Mouse (Mus musculus) stomach, postnatal 0 days (tissue): ENCODE results near the gene Dlg2. TPM values are rescaled to one million over a fixed set of nuclear protein-coding genes. Genes with fewer than 3 reads are reported as not detected.

Experiments used
- ATAC-seq: fragments of 200-750 bp; cut with Nextera tagmentation; 2 replicates; pipeline ENCODE4 v1.8.0; 2017; ENCODE audit not compliant: low FRiP score, low TSS enrichment
- DNase-seq: peaks from one replicate; pipeline ENCODE4 v3.0.0-alpha.2; 2016; ENCODE audit warnings: low spot score
- H3K27ac ChIP-seq: fragments of 300-500 bp; sonication (generic); replicated peaks from 2 replicates; pipeline ENCODE4 v1.5.1; 2014; ENCODE audit warnings: mild to moderate bottlenecking, control low read depth
- H3K27me3 ChIP-seq: fragments of 300-500 bp; sonication (generic); 2 replicates; pipeline ENCODE4 v1.6.1; 2014; ENCODE audit warnings: low read length; ENCODE audit not compliant: control insufficient read depth, insufficient read depth
- H3K36me3 ChIP-seq: fragments of 300-500 bp; sonication (generic); 2 replicates; pipeline ENCODE4 v1.6.1; 2014; ENCODE audit warnings: low read length, mixed read lengths; ENCODE audit not compliant: control insufficient read depth, insufficient read depth
- H3K4me1 ChIP-seq: fragments of 300-500 bp; sonication (generic); replicated peaks from 2 replicates; pipeline ENCODE4 v1.6.1; 2014; ENCODE audit warnings: antibody characterized with exemption; ENCODE audit not compliant: control insufficient read depth, insufficient read depth
- H3K4me2 ChIP-seq: fragments of 300-500 bp; sonication (generic); replicated peaks from 2 replicates; pipeline ENCODE4 v1.6.1; 2014; ENCODE audit warnings: low read depth, mild to moderate bottlenecking, control low read depth, moderate library complexity
- H3K4me3 ChIP-seq: fragments of 300-500 bp; sonication (generic); 2 replicates; pipeline ENCODE4 v1.5.1; 2014; ENCODE audit warnings: low read depth, low read length, control low read depth
- H3K9ac ChIP-seq: fragments of 300-500 bp; sonication (generic); 2 replicates; pipeline ENCODE4 v1.6.1; 2014; ENCODE audit warnings: mild to moderate bottlenecking, low read length, control low read depth, mixed read lengths
- H3K9me3 ChIP-seq: fragments of 300-500 bp; sonication (generic); 2 replicates; pipeline ENCODE4 v1.6.1; 2016; ENCODE audit warnings: low read length; ENCODE audit not compliant: control insufficient read depth
- CTCF ChIP-seq: IDR thresholded peaks from 2 replicates; pipeline ENCODE4 v1.5.1; 2016; ENCODE audit warnings: antibody characterized with exemption, low read depth, mild to moderate bottlenecking, moderate library complexity
- EP300 ChIP-seq: optimal IDR thresholded peaks from 2 replicates; pipeline ENCODE3; 2016; ENCODE audit warnings: antibody characterized with exemption
- WGBS: fragments of 180-500 bp; shearing (Covaris S2); extraction: QIAGEN DNeasy Blood & Tissue Kit; methylation state at CpG from one replicate; pipeline ENCODE4 v1.1.7; 2014; 5-methylcytosine and 5-hydroxymethylcytosine counted together
- polyA plus RNA-seq: library from polyadenylated mRNA; unstranded; fragments of >200 nt; fragmentation: Nextera tagmentation; extraction: Ambion mirVana; gene quantifications from 2 replicates; pipeline ENCODE4 v1.2.1, GENCODE M21; 2015

Dlg2 gene
- polyA plus RNA-seq, 1 experiment from 2014 or later = 12.8 TPM

- ATAC-seq (no peak), DNase-seq (no peak)
- Histone ChIP-seq H3K27ac (no peak overlapping the region), H3K4me3 (no peak overlapping the region), H3K4me1 (no peaks in the 10 kb centered on the region), H3K4me2 (no peak overlapping the region), H3K9me3 (no peaks in the 10 kb centered on the region), H3K36me3 (no peaks in the 10 kb centered on the region), H3K9ac (no peak overlapping the region), H3K27me3 (no peaks in the 10 kb centered on the region)
- 81% methylated on average over 2 of the region's 2 CpGs for WGBS
- TF ChIP-seq CTCF = no peak
- no peak for TF ChIP-seq EP300
Observed at GRCm38 (mm10) chr7:92100847-92101246, 1624.4 kb downstream of the Dlg2 start.

DNA sequence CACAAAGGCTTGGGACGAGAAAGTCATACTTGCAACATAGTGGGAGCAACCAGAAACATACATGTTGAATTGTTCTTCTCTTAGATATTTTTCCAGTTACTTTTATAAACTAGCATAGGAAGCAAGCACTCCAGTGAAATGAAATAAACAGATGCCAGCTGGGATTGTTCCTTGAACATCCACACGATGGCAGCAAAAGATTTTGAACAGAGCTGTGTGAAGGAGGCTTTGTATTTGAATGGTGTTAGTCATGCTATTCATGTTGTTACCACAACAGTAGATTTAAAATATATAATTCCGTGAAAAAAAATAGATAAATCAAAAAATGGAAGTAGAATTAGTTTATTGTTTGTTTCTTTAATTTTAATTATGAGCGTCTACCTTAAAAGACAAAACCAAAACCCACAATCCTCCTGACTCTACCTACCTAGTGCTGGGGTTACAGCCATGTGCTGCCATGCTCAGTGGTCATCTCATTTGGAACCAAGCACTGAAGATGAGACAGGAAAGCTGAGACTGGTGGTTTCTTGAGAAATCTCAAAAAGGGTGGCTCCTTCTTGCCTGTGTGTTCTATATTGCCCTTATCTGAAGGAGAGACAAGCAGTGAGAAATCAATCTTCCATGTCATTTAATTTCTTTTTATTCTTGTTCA is 1626.5 kb downstream of the Dlg2 start:
- Histone ChIP-seq H3K4me1 (no peaks in the 10 kb centered on the region), H3K9ac (no peak overlapping the region), H3K36me3 (no peaks in the 10 kb centered on the region), H3K27ac (no peak overlapping the region), H3K9me3 (no peaks in the 10 kb centered on the region), H3K4me3 (no peak overlapping the region), H3K27me3 (no peaks in the 10 kb centered on the region), H3K4me2 (no peak overlapping the region)
- TF ChIP-seq CTCF (peak; percentile 91), EP300 (no peak)
- peak; percentile 63; the same call in 1 of the 2 replicates for ATAC-seq
- DNase-seq = peak; percentile 56
- 18% methylated on average over 4 of the region's 4 CpGs for WGBS

- WGBS = 19% methylated on average over 2 of the region's 2 CpGs
- no peak overlapping the region for H3K9ac ChIP-seq
- no peaks in the 10 kb centered on the region for H3K4me1 ChIP-seq
- no peak overlapping the region for H3K27ac ChIP-seq
- TF ChIP-seq EP300 (no peak), CTCF (peak; percentile 80)
- ATAC-seq (no peak), DNase-seq (no peak)
- no peak overlapping the region for H3K4me3 ChIP-seq
- no peaks in the 10 kb centered on the region for H3K36me3 ChIP-seq
- H3K4me2 ChIP-seq = no peak overlapping the region
- no peaks in the 10 kb centered on the region for H3K27me3 ChIP-seq
- no peaks in the 10 kb centered on the region for H3K9me3 ChIP-seq
Observed at GRCm38 (mm10) chr7:92105477-92105876, 1629.0 kb downstream of the Dlg2 start.

DNA sequence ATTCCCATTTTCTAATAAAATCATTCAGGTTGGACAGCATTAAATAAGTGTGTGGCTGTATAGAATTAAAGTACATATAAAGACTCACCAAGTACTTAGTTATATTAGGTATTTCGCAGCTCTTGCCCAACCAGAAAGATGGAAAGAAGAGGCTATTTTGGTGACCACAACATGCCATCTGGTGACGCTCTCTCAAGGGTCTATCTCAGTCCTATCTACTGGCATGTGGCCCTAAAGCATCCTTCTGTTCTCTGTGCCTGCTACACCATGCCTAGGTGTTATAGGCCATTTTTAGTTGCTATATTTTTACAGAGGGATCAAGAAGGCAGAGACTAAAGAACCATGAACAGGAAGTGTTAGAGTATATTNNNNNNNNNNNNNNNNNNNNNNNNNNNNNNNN is 1629.5 kb downstream of the Dlg2 start:
- WGBS = 85% methylated on average over 2 of the region's 2 CpGs
- no peaks in the 10 kb centered on the region for H3K36me3 ChIP-seq
- no peak overlapping the region for H3K27ac ChIP-seq
- no peak overlapping the region for H3K9ac ChIP-seq
- no peaks in the 10 kb centered on the region for H3K9me3 ChIP-seq
- H3K4me3 ChIP-seq = no peak overlapping the region
- H3K27me3 ChIP-seq = no peaks in the 10 kb centered on the region
- no peak for ATAC-seq
- no peak overlapping the region for H3K4me2 ChIP-seq
- TF ChIP-seq EP300 (no peak), CTCF (no peak)
- no peak for DNase-seq
- H3K4me1 ChIP-seq = no peaks in the 10 kb centered on the region

- TF ChIP-seq CTCF = no peak
- TF ChIP-seq EP300 = no peak
- Histone ChIP-seq H3K9me3 (no peaks in the 10 kb centered on the region), H3K4me3 (no peak overlapping the region), H3K4me1 (no peaks in the 10 kb centered on the region), H3K36me3 (no peaks in the 10 kb centered on the region), H3K27ac (no peak overlapping the region), H3K27me3 (no peaks in the 10 kb centered on the region), H3K9ac (no peak overlapping the region), H3K4me2 (no peak overlapping the region)
- no peak for ATAC-seq
- 84% methylated on average over 4 of the region's 4 CpGs for WGBS
- DNase-seq = no peak
Observed at GRCm38 (mm10) chr7:92113065-92113464, 1636.6 kb downstream of the Dlg2 start.

DNA sequence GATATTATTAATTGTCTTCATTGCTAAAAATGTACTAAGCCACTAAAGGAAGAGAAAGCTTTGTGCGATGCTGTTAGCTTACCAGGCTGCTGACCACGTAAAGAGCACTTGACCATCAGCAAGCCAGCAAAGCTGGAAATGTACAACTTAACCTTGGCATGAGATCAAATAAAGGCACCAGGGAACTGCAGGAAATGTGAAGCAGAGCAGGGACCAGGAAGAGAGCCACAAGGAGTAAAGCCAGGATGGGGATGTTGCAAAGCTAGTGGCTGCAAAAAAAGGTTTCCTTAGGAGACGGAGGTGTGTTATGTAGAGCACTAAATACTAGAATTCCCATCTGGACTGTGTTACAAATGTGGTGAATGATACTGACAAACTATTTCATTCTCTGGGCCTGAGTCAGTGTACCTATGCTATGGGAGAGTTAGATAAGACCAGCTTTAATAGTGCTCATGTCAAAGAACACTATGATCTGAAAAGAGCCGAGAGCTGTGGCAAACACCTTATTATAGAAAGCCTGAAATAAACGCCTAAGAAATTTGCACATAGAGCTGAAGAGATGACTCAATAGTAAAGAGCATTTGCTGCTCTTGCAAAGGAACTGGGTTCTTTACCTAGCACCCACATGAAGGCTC is 1638.9 kb downstream of the Dlg2 start:
- no peak for ATAC-seq
- WGBS = 73% methylated on average over 5 of the region's 5 CpGs

More for the DNA sequence above, 1638.9 kb downstream of the Dlg2 start:
- no peak overlapping the region for H3K4me3 ChIP-seq
- no peak overlapping the region for H3K27ac ChIP-seq
- no peak overlapping the region for H3K4me2 ChIP-seq
- DNase-seq = no peak
- no peaks in the 10 kb centered on the region for H3K27me3 ChIP-seq
- no peaks in the 10 kb centered on the region for H3K9me3 ChIP-seq
- no peak for TF ChIP-seq CTCF
- no peak for TF ChIP-seq EP300
- H3K4me1 ChIP-seq = no peaks in the 10 kb centered on the region
- no peak overlapping the region for H3K9ac ChIP-seq
- H3K36me3 ChIP-seq = no peaks in the 10 kb centered on the region
